ENCODE assay signal across 16 mouse cellular contexts in genomic region chr14:33707661-33708297, GRCm38 (mm10).
DNase-seq lines count a peak whose midpoint lies in the region; ATAC-seq and TF ChIP-seq lines count a peak whose summit lies in the region.
"Had no signal": no experiment of that assay in that cellular context is flagged by ENCODE, and none has a peak within 500 bp of the region (broad histone marks: within the 10 kb centered on the region; RNA-seq: fewer than 3 reads in every experiment).

No protein-coding gene starts in this region.

- no peak overlapping the region for H3K9ac ChIP-seq in heart, postnatal 0 days (replicated peaks; ENCODE audit: low read depth, low read length)
- no peak overlapping the region for H3K9ac ChIP-seq in midbrain, embryonic 11.5 days (ENCODE audit: low read length)
- H3K9ac ChIP-seq in midbrain, postnatal 0 days (replicated peaks; ENCODE audit: low read length, poor library complexity, severe bottlenecking): no peak overlapping the region
- no peak overlapping the region for H3K9ac ChIP-seq in hindbrain, embryonic 13.5 days
- H3K9ac ChIP-seq in neural tube, embryonic 13.5 days: no peak overlapping the region
- H3K9ac ChIP-seq: forebrain, embryonic 13.5 days had no signal

- no peaks in the 10 kb centered on the region for H3K36me3 ChIP-seq in heart, postnatal 0 days (replicated peaks; ENCODE audit: control insufficient read depth, insufficient read depth, low read length)
- H3K36me3 ChIP-seq in midbrain, embryonic 11.5 days (ENCODE audit: control insufficient read depth, insufficient read depth, low read length): no peaks in the 10 kb centered on the region
- no peaks in the 10 kb centered on the region for H3K36me3 ChIP-seq in midbrain, postnatal 0 days (ENCODE audit: insufficient read depth, low read length)
- H3K36me3 ChIP-seq in hindbrain, embryonic 13.5 days: no peaks in the 10 kb centered on the region
- H3K36me3 ChIP-seq in neural tube, embryonic 13.5 days: no peaks in the 10 kb centered on the region
- H3K36me3 ChIP-seq: heart, embryonic 10.5 days had no signal

- intact Hi-C loops in heart, postnatal 14 days (cut with DNase I): no loop called here

- H3K27ac ChIP-seq in heart, postnatal 0 days (ENCODE audit: low read depth): no peak overlapping the region
- H3K27ac ChIP-seq in midbrain, embryonic 11.5 days (ENCODE audit: low read depth, low read length): no peak overlapping the region
- H3K27ac ChIP-seq in midbrain, postnatal 0 days (ENCODE audit: low read depth, low read length): no peak overlapping the region
- no peak overlapping the region for H3K27ac ChIP-seq in hindbrain, embryonic 13.5 days
- H3K27ac ChIP-seq in neural tube, embryonic 13.5 days (replicated peaks): no peak overlapping the region
- H3K27ac ChIP-seq: forebrain, embryonic 13.5 days; heart, embryonic 10.5 days had no signal

- DNase-seq in heart, postnatal 0 days (ENCODE audit: low spot score): no peak
- no peak for DNase-seq in heart, postnatal 14 days
- no peak for DNase-seq in midbrain, embryonic 11.5 days (ENCODE audit: low spot score, missing footprints)
- no peak for DNase-seq in midbrain, postnatal 0 days (ENCODE audit: low spot score)
- no peak for DNase-seq in thymus, postnatal 25 days
- no peak for DNase-seq in right cerebral cortex, postnatal 14 days
- DNase-seq: adrenal gland, adult 2 months; B cell, adult 2 months; cerebellum, adult 18-20 months; midbrain, embryonic 14.5 days had no signal

- H3K4me2 ChIP-seq in heart, postnatal 0 days (ENCODE audit: low read depth, low read length): no peak overlapping the region
- no peak overlapping the region for H3K4me2 ChIP-seq in midbrain, embryonic 11.5 days
- H3K4me2 ChIP-seq in midbrain, postnatal 0 days (ENCODE audit: low read depth, low read length, poor library complexity, severe bottlenecking): no peak overlapping the region
- H3K4me2 ChIP-seq in hindbrain, embryonic 13.5 days: no peak overlapping the region
- no peak overlapping the region for H3K4me2 ChIP-seq in neural tube, embryonic 13.5 days
- H3K4me2 ChIP-seq: forebrain, embryonic 13.5 days; liver, embryonic 11.5 days had no signal

- no peak for TF ChIP-seq EP300 in heart, postnatal 0 days (IDR thresholded peaks at IDR 0.05; ENCODE audit: low read depth)

- no peaks in the 10 kb centered on the region for H3K9me3 ChIP-seq in heart, postnatal 0 days (replicated peaks; ENCODE audit: control insufficient read depth, low read length)
- H3K9me3 ChIP-seq in midbrain, embryonic 11.5 days (ENCODE audit: control insufficient read depth, low read length): no peaks in the 10 kb centered on the region
- no peaks in the 10 kb centered on the region for H3K9me3 ChIP-seq in midbrain, postnatal 0 days (ENCODE audit: low read length)
- no peaks in the 10 kb centered on the region for H3K9me3 ChIP-seq in hindbrain, embryonic 13.5 days
- no peaks in the 10 kb centered on the region for H3K9me3 ChIP-seq in neural tube, embryonic 13.5 days
- H3K9me3 ChIP-seq: forebrain, embryonic 13.5 days; heart, embryonic 10.5 days had no signal

- ATAC-seq in heart, postnatal 0 days (ENCODE audit: insufficient read depth, low read depth): peak; percentile 30; the same call in 1 of the 2 replicates
- 0 out of 2 replicates have a peak, but pooled peaks have one; percentile 22 for ATAC-seq in midbrain, embryonic 11.5 days (ENCODE audit: low FRiP score)
- ATAC-seq in midbrain, postnatal 0 days (ENCODE audit: low FRiP score): no peak
- peak; percentile 63 for ATAC-seq in hindbrain, embryonic 13.5 days (ENCODE audit: low FRiP score)
- ATAC-seq in neural tube, embryonic 13.5 days (ENCODE audit: low read depth): peak; percentile 89
- ATAC-seq: forebrain, embryonic 13.5 days; inflammation-experienced regulatory T-cells, adult 6 months had no signal

- no peaks in the 10 kb centered on the region for H3K4me1 ChIP-seq in heart, postnatal 0 days (ENCODE audit: control insufficient read depth, insufficient read depth)
- 0 out of 2 replicates have a peak, but pooled peaks cover 3% of the 10 kb centered on the region for H3K4me1 ChIP-seq in midbrain, embryonic 11.5 days (ENCODE audit: control insufficient read depth, insufficient read depth, low read length)
- no peaks in the 10 kb centered on the region for H3K4me1 ChIP-seq in midbrain, postnatal 0 days (ENCODE audit: insufficient read depth, low read length)
- H3K4me1 ChIP-seq in hindbrain, embryonic 13.5 days (replicated peaks): peaks cover 8% of the 10 kb centered on the region
- H3K4me1 ChIP-seq in neural tube, embryonic 13.5 days (replicated peaks): peaks cover 8% of the 10 kb centered on the region
- H3K4me1 ChIP-seq: forebrain, embryonic 13.5 days; heart, embryonic 10.5 days had no signal

- WGBS in heart, postnatal 0 days: 62% methylated on average over 6 of the region's 6 CpGs
- WGBS in midbrain, embryonic 11.5 days: 65% methylated on average over 6 of the region's 6 CpGs
- 46% methylated on average over 6 of the region's 6 CpGs for WGBS in midbrain, postnatal 0 days
- 28% methylated on average over 6 of the region's 6 CpGs for WGBS in hindbrain, embryonic 13.5 days
- 16% methylated on average over 6 of the region's 6 CpGs for WGBS in neural tube, embryonic 13.5 days

- H3K27me3 ChIP-seq in heart, postnatal 0 days (ENCODE audit: control insufficient read depth, insufficient read depth, low read length): no peaks in the 10 kb centered on the region
- no peaks in the 10 kb centered on the region for H3K27me3 ChIP-seq in midbrain, embryonic 11.5 days (ENCODE audit: control insufficient read depth, insufficient read depth, low read length)
- no peaks in the 10 kb centered on the region for H3K27me3 ChIP-seq in midbrain, postnatal 0 days (ENCODE audit: insufficient read depth, low read length)
- H3K27me3 ChIP-seq in hindbrain, embryonic 13.5 days: no peaks in the 10 kb centered on the region
- peaks cover 3% of the 10 kb centered on the region; the same call in 1 of the 2 replicates for H3K27me3 ChIP-seq in neural tube, embryonic 13.5 days
- H3K27me3 ChIP-seq: forebrain, embryonic 13.5 days had no signal

- TF ChIP-seq CTCF in heart, postnatal 0 days (IDR thresholded peaks at IDR 0.05; ENCODE audit: low read depth): no peak
- no peak for TF ChIP-seq CTCF in midbrain, postnatal 0 days (IDR thresholded peaks at IDR 0.05)

- no peak overlapping the region for H3K4me3 ChIP-seq in heart, postnatal 0 days (ENCODE audit: low read depth, low read length)
- no peak overlapping the region for H3K4me3 ChIP-seq in midbrain, embryonic 11.5 days (ENCODE audit: low read depth, low read length)
- no peak overlapping the region for H3K4me3 ChIP-seq in midbrain, postnatal 0 days (ENCODE audit: low read depth, low read length)
- H3K4me3 ChIP-seq in hindbrain, embryonic 13.5 days: no peak overlapping the region
- H3K4me3 ChIP-seq in neural tube, embryonic 13.5 days: no peak overlapping the region
- H3K4me3 ChIP-seq: forebrain, embryonic 13.5 days; heart, embryonic 10.5 days had no signal
